ENCODE assay signal across 14 mouse cellular contexts in genomic region chr4:57738856-57739552, GRCm38 (mm10). TPM values are rescaled to one million over a fixed set of nuclear protein-coding genes. Genes with fewer than 3 reads are reported as not detected.
DNase-seq lines count a peak whose midpoint lies in the region; ATAC-seq lines count a peak whose summit lies in the region.
"Had no signal": no experiment of that assay in that cellular context is flagged by ENCODE, and none has a peak within 500 bp of the region (broad histone marks: within the 10 kb centered on the region; RNA-seq: fewer than 3 reads in every experiment).

No protein-coding gene starts in this region.

- no peaks in the 10 kb centered on the region for H3K9me3 ChIP-seq in neural tube, embryonic 15.5 days (replicated peaks)
- H3K9me3 ChIP-seq in forebrain, embryonic 13.5 days (replicated peaks), result 0 out of 2 replicates have a peak, but pooled peaks cover 3% of the 10 kb centered on the region
- H3K9me3 ChIP-seq: megakaryocyte, embryonic 14.5 days; neural tube, embryonic 13.5 days had no signal

- no peak for ATAC-seq in neural tube, embryonic 15.5 days (ENCODE audit: low FRiP score)
- ATAC-seq in forebrain, embryonic 13.5 days, result no peak
- no peak for ATAC-seq in monocyte, adult 5-6 weeks (replicated peaks; ENCODE audit: insufficient number of reproducible peaks, low FRiP score, low TSS enrichment, poor library complexity, severe bottlenecking)

- no peaks in the 10 kb centered on the region for H3K36me3 ChIP-seq in neural tube, embryonic 15.5 days
- no peaks in the 10 kb centered on the region for H3K36me3 ChIP-seq in forebrain, embryonic 13.5 days (ENCODE audit: poor library complexity, severe bottlenecking)
- H3K36me3 ChIP-seq: neural tube, embryonic 13.5 days had no signal

- H3K27me3 ChIP-seq in neural tube, embryonic 15.5 days (replicated peaks), result no peaks in the 10 kb centered on the region
- H3K27me3 ChIP-seq in forebrain, embryonic 13.5 days, result no peaks in the 10 kb centered on the region
- H3K27me3 ChIP-seq: neural tube, embryonic 13.5 days had no signal

- peak overlapping the region; percentile 23; the same call in 1 of the 2 replicates for H3K27ac ChIP-seq in neural tube, embryonic 15.5 days (replicated peaks)
- H3K27ac ChIP-seq in forebrain, embryonic 13.5 days, result peak overlapping the region; percentile 48
- H3K27ac ChIP-seq: neural tube, embryonic 13.5 days had no signal

- WGBS in neural tube, embryonic 15.5 days, result 41% methylated on average over 8 of the region's 8 CpGs
- 9% methylated on average over 8 of the region's 8 CpGs for WGBS in forebrain, embryonic 13.5 days

- 0 out of 2 replicates have a peak, but pooled peaks cover 5% of the 10 kb centered on the region for H3K4me1 ChIP-seq in neural tube, embryonic 15.5 days
- peaks cover 13% of the 10 kb centered on the region for H3K4me1 ChIP-seq in forebrain, embryonic 13.5 days
- H3K4me1 ChIP-seq: megakaryocyte, embryonic 14.5 days had no signal

- H3K4me3 ChIP-seq in neural tube, embryonic 15.5 days (replicated peaks), result no peak overlapping the region
- no peak overlapping the region for H3K4me3 ChIP-seq in forebrain, embryonic 13.5 days
- H3K4me3 ChIP-seq: megakaryocyte, embryonic 14.5 days; neural tube, embryonic 13.5 days had no signal

- DNase-seq in adrenal gland, adult (ENCODE audit: inconsistent age in 2 of 2, low spot score in 1 of 2), result peak; percentile 83 to 93
- DNase-seq in adrenal gland, postnatal 4 days (ENCODE audit: low spot score in 2 of 2), result no peak
- DNase-seq in neural tube, embryonic 10.5 days (ENCODE audit: extremely low spot score, low spot score), result no peak
- no peak for DNase-seq in cerebellum, postnatal 25 days
- DNase-seq in thymus, postnatal 14 days, result no peak
- DNase-seq: gastrocnemius, postnatal 25 days; kidney, adult 9 months; lung, adult 2 months; right cerebral cortex, adult 18-20 months had no signal

- no peak overlapping the region for H3K9ac ChIP-seq in neural tube, embryonic 15.5 days (replicated peaks)
- H3K9ac ChIP-seq in forebrain, embryonic 13.5 days, result no peak overlapping the region
- H3K9ac ChIP-seq: neural tube, embryonic 13.5 days had no signal

- no peak overlapping the region for H3K4me2 ChIP-seq in neural tube, embryonic 15.5 days
- H3K4me2 ChIP-seq in forebrain, embryonic 13.5 days, result no peak overlapping the region
- H3K4me2 ChIP-seq: neural tube, embryonic 13.5 days had no signal

RNA-seq across cellular contexts. Expression of gene Akap2, which starts 21.5 kb away (rescaled TPM):
- total RNA-seq in adrenal gland, postnatal 4 days (2021), result 100 to 1,000 TPM; 106 to 114 TPM
- polyA plus RNA-seq in neural tube, embryonic 15.5 days (2015; fragmentation: Nextera tagmentation; extraction: Ambion mirVana), result 11.0 and 19.4 TPM in 2 replicates
- polyA plus RNA-seq in forebrain, embryonic 13.5 days (2015; fragmentation: Nextera tagmentation; extraction: Ambion mirVana), result 7.9 and 8.2 TPM in 2 replicates
- 0.67 to 1.3 TPM (median 0.96 TPM) in 3 replicates for total RNA-seq in monocyte, adult 5-6 weeks (2017)

Comparison
In these comparisons a context has a peak if more than half of its experiments do, and no peak if none do; other contexts are left out.
1. DNase-seq: peak in adrenal gland, adult (2 of 2); none in adrenal gland, postnatal 4 days (0 of 2), neural tube, embryonic 10.5 days (single experiment), cerebellum, postnatal 25 days (0 of 2) and thymus, postnatal 14 days (single experiment).
2. RNA of gene Akap2, which starts 21.5 kb away (total RNA-seq): 106 to 114 TPM in adrenal gland, postnatal 4 days; 0.67 to 1.3 TPM in monocyte, adult 5-6 weeks; every median in the first group is over 10 times any median in the second.